Mouse (Mus musculus) megakaryocyte-erythroid progenitor cell, adult 5-6 weeks (primary cell): ENCODE measurements at regions not wholly inside any gene's neighbourhood (a gene's known extent, or its start where the extent isn't known, plus 50 kb on each side); places are given as distances from the start of the nearest gene placed in this dataset.
A peak's percentile ranks its signal among the peaks of the same experiment; 100 is the strongest.

ENCODE experiments used
- ATAC-seq: replicated peaks from 2 replicates; pipeline ENCODE4 v1.8.0; 2016; ENCODE audit warnings: mild to moderate bottlenecking, inconsistent platforms; ENCODE audit not compliant: severe bottlenecking, poor library complexity, low FRiP score, low TSS enrichment

DNA sequence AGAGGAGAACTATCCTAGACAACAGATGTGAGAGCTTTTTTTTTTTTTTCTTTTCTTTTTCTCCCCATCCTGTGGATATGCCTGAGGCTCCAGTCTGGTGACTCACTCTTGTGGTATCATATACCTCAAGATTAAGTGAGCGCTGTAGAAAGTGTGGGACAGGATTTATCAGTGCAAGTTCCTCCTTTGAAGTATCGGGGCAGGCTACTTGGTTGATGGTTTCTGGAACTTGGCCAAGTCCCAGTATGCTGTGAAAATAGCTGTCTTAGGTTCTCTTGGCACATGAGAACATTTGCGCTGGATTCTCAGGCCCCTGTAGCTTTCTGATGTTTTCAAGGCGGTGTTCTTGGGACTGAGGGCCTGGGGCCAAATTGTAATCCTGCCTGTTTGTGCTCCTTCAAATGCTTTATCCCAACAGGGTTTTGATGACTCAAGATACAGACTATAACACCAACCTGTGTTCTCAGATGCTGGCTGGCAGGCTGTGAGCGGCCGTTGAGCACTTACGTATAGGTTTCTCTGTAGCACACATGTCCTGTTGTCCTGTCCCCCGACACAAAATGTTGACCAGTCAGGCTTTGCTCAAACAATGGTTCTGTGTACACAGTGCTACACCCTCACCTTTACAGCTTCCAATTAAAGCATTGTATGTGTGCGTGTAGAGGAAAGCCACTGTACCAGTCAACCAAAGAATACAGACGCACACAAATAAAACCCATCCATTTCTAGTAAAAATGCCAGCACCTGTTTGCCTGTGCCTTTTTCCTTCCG is 226.4 kb downstream of the Gm10260 start:
- peak; percentile 63; the same call in 1 of the 2 replicates for ATAC-seq

DNA sequence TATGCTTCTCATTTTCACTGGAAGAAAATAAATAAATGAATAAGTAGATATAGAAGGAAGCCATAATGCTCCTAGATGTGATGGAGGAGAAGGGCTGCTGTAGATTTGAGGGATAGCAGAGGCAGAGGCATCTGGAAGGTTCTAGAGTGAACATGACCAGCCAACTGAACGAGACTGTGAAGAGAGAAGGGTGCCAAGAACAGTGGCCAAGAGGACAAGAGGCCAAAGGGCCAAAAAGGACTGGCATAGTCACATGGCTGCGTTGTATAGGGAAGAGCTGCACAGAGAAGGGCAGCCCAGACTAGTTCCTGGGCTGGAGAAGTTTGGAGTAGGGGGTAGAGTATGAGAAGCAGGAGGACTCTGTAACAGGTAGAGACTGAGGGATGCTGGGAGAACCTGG is 229.3 kb downstream of the Gm10260 start:
- no peak for ATAC-seq

DNA sequence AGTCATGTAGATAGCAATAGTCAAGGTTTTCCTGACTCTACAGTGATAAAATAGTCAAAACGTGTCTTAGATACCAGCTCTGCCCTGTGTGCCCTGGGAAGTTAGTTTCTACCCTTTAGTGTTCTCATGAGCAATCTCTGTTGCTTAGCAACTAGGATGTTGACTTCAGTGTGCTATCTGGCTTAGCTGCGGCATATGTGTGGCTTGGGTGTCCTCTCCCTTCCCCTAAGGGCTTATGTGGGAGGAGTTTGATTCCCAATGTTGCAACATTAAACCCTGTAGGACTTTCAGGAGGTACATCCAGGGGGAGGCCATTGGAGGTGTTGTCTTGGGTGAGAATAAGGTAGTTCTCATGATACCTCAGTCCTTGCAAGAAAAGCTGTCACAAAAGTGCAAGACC is 229.9 kb downstream of the Gm10260 start:
- ATAC-seq: 0 out of 2 replicates have a peak, but pooled peaks have one; percentile 26

DNA sequence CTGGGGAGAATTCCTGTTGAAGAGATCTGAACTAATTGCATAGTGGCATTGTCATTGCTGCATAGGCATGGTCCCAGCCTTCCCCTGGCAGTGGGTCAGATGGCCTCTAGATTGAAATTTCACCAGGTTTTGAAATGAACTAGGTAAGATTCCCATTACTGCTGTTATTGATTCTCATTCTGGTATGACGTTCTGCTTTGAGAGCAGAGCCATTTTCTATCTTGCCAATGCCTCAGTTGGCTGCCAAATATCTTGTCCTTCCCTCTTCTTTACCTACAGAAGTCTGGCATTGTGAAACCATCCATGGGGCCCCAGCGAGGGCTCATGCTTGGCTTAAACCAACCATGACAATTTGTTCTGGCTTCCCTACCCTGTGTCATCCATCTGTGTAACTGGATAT is 232.5 kb downstream of the Gm10260 start:
- ATAC-seq: no peak

DNA sequence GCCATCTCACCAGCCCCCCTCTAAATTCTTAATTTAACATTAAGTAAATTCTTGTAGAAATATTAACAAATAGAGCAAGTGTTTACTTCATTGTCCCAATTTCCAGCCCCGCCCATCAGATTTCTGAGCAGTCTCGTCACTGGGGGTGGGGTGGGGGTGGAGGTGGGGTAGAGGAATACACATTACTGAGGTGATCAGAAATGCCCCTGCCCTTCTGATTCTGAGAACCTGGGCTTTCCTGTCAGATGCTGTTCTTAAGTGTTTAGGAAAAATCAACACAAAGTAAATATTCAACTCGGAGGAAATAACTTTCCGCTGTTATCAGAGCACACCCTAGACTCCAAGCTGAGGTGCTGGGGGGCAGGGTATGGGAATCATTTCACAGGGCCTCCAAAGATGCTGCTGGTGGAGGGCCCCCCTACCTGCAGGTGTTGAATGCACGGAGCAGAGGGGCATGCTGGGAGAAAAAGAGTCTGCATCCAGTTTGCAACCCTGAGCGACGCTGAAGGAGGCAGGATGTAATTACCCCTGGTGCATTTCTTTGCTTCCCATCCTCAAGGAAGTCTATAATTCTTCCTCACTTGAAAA is 235.5 kb downstream of the Gm10260 start:
- no peak for ATAC-seq

- ATAC-seq: no peak
Observed at GRCm38 (mm10) chr13:97523523-97524412, 236.7 kb downstream of the Gm10260 start.

DNA sequence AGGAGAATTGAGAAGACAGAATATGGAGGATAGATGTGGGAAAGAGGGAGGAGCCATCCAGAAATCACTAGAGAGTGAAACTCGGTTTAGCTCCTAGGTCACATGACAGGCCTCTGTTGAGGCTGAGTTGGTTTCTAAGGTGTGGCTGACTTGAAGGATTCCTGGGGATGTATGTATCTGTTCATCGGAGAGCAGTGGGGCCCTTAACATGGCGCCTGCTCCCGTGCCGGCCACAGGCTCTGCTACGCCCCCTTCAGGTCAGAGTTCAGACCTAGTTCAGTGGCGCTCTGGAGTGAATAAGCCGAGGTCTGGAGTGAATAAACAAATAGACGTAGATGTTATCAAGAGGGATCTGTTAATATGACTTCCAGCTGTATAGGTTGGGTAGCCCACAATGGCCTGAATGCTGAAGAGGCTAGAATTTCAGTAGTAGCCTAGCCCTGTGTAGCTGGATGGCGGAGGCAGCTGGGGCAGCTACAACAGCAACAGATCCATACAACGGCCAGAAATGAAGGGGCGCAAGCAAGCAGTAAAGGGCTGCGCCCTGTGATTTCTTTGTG is 239.4 kb downstream of the Gm10260 start:
- ATAC-seq: no peak

GRCm38 (mm10) chr13:97516731-97517130 is 243.7 kb downstream of the Gm10260 start:
- ATAC-seq: no peak

DNA sequence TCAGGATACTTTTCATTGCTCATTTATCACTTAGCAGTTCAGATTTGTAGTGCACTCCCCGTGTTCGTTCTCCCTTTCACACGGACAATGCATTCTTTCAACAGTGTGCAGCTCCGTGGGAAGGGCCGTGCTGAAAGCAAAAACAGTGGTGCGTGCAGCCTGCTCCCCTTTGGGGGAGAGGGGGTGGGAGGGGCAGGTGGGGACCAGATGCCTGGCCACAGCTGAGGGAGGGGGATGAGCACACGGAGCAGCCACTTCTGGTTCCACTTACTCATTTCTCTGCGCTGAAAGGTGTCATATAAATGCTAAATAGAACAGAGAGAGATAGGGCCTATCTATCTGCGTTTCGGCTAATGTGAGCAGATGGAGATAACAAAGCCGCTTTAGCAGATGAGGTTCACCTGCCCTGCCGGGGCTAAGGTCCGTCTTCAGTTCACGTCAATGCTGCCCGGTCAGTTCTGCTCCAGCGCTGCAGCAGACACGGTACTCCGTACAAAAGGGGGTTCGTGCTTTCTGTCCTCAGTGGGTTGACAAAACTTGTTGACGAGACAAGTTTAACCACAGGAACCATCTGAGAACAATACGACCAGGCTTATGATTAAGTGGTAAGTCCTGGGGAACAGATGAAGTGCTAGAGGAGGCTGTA is 245.9 kb downstream of the Gm10260 start:
- ATAC-seq: no peak

- ATAC-seq: no peak
Observed at GRCm38 (mm10) chr13:97512521-97512920, 247.9 kb downstream of the Gm10260 start.

GRCm38 (mm10) chr13:97510431-97511261 is 249.8 kb downstream of the Gm10260 start:
- ATAC-seq: 0 out of 2 replicates have a peak, but pooled peaks have one; percentile 32

DNA sequence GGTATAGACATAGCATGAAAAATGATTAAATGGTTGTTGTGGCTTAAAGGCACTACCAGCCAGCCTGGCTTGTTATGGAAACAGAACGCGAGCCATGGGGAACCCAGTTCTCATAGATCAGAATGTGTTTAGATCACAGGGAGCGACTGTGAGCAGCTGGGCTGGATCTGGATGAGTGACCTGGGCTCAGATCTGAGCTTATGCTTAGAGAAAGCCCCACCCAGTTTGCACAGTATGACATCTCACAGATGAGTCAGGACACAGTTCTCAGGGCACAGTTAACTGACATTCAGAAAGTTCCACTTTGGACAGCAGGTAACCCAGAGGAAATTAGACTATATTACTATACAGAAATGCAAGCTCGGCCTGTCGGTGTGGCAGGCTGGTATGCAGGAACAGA is 255.5 kb downstream of the Gm10260 start:
- ATAC-seq: no peak

DNA sequence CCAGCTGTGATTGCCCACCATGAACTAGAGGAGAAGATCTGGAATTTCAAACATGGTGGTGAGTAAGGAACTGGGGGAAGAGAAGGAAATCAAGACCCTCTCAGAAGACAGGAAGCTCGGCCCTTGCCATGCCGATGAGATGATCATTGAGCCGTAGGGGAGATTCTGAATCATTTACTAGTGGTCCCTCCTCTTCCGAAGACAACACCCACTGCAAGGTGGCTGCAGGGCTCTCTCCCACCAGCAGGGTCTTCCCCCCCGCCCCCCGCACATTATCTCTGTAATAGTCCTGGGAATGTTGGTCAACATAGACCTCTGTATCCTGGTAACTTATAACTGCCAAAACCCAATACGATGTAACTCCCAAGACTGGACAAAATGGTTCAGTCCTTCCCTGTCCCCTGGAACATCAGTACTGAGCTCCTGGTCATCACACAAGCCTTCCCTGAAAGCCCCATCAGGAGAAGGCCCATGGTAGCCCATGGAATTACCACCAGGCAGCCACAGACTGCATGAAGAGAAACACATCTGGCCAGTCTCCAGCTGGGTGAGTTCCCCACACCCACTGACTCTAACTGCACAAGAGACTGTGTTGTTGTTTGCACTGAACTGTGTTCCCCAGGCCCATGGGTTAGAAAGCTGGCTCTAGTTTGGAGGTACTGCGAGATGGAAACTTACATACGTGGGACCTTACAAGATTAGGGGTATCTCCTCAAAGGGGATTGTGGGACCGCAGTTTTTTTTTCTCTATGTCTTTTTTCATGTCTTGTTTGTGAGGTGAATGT is 256.3 kb downstream of the Gm10260 start:
- no peak for ATAC-seq

GRCm38 (mm10) chr13:97503391-97503790 is 257.0 kb downstream of the Gm10260 start:
- no peak for ATAC-seq

GRCm38 (mm10) chr13:97500155-97500554 is 259.2 kb downstream of the Enc1 start:
- ATAC-seq: no peak

- no peak for ATAC-seq
Observed at GRCm38 (mm10) chr13:97498981-97499380, 258.1 kb downstream of the Enc1 start.

DNA sequence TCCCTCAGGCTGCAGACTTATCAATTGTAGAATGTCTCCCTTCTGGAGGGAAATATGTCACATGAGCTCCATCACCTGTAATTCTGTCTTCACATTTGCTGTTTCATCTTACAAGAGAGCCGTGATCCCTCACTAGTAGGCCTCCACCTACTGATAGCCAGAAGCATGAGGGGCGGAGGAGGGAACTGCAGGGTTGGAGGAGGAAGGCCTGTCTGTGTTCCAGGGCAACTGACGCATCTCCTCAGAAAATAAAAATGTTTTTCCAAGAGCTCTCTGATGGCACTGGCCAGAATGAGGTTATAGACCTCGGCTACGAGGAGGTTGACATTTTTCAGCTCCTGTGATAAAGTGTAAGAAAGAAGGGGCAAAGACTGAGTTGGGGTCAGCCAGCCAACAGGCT is 257.0 kb downstream of the Enc1 start:
- ATAC-seq: no peak

DNA sequence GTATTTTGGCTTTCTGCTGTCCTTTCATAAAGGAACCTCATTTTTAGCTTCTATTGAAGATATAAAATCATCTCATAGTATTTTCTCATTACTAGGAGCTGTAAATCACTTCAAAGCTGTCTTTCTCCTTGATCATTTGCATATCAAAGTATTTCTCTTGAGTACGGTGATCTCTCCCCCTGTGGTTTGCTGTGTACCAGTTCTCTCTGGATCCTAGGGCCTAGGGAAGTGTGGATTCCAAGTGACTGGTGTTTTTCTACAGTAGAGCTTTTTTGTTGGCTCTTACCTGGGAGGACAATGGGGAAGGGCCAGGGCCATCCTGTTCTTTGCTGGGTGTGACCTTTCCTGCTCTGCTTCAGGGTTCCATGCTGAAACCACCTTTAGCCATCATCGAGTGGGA is 253.9 kb downstream of the Enc1 start:
- no peak for ATAC-seq
